Mouse (Mus musculus) liver, adult 2 months (tissue): Measurements from ENCODE around the gene Gjc1. TPM values are rescaled to one million over a fixed set of nuclear protein-coding genes. Genes with fewer than 3 reads are reported as not detected.

ENCODE experiments used
- DNase-seq: peaks from one replicate; pipeline ENCODE4 v3.0.0-alpha.2; 2011; ENCODE audit warnings: low read depth, low spot score; ENCODE audit errors: extremely low read depth
- H3K27ac ChIP-seq: fragments of 200-500 bp; replicated peaks from 2 replicates; pipeline ENCODE4 v1.5.1; 2012; ENCODE audit warnings: low read depth, mild to moderate bottlenecking, control low read depth, inconsistent platforms, low read length; ENCODE audit not compliant: insufficient read depth
- H3K27me3 ChIP-seq: fragments of 200-500 bp; 2 replicates; pipeline ENCODE4 v1.6.1; 2012; ENCODE audit warnings: mild to moderate bottlenecking, moderate library complexity, low read length, inconsistent platforms; ENCODE audit not compliant: control insufficient read depth, insufficient read depth
- H3K36me3 ChIP-seq: fragments of 200-500 bp; 2 replicates; pipeline ENCODE4 v1.6.1; 2012; ENCODE audit warnings: low read length, inconsistent platforms; ENCODE audit not compliant: control insufficient read depth, insufficient read depth
- H3K4me1 ChIP-seq: fragments of 200-500 bp; 2 replicates; pipeline ENCODE4 v1.6.1; 2011; ENCODE audit warnings: low read length; ENCODE audit not compliant: control insufficient read depth, insufficient read depth
- H3K4me3 ChIP-seq: fragments of 200-500 bp; 2 replicates; pipeline ENCODE4 v1.5.1; 2011; ENCODE audit warnings: low read depth, mild to moderate bottlenecking, control low read depth, low read length, moderate library complexity; ENCODE audit not compliant: insufficient read depth
- H3K79me2 ChIP-seq: fragments of 200-500 bp; 2 replicates; pipeline ENCODE4 v1.6.1; 2012; ENCODE audit warnings: inconsistent platforms, mild to moderate bottlenecking, low read length, moderate library complexity; ENCODE audit not compliant: control insufficient read depth, insufficient read depth
- H3K9ac ChIP-seq: fragments of 200-500 bp; 2 replicates; pipeline ENCODE4 v1.6.1; 2012; ENCODE audit warnings: low read depth, mild to moderate bottlenecking, control low read depth, inconsistent platforms, low read length
- CTCF ChIP-seq: fragments of 200-500 bp; IDR thresholded peaks from 2 replicates; pipeline ENCODE4 v1.5.1; 2011; ENCODE audit warnings: low read depth, low read length, control low read depth
- POLR2A ChIP-seq: fragments of 200-500 bp; IDR thresholded peaks from 2 replicates; pipeline ENCODE4 v1.6.1; 2011; ENCODE audit warnings: low read length, control low read depth; ENCODE audit not compliant: insufficient read depth; ENCODE audit errors: extremely low read depth
- WGBS: fragments of 180-500 bp; shearing (Covaris S2); methylation state at CpG from one replicate; pipeline ENCODE4 v1.1.7; 2018; 5-methylcytosine and 5-hydroxymethylcytosine counted together
- polyA plus RNA-seq: library from polyadenylated mRNA; depleted of rRNA; stranded (reverse); fragments of >200 nt; gene quantifications from 2 replicates; pipeline ENCODE4 v1.2.3, GENCODE M21; 2012
- total RNA-seq: library from RNA; depleted of rRNA; stranded (reverse); fragments of >200 nt; gene quantifications from 2 replicates; pipeline ENCODE4 v1.2.3, GENCODE M21; 2014

The Gjc1 gene
- total and polyA plus RNA-seq, 2 experiments = 0.26 to 0.46 TPM

GRCm38 (mm10) chr11:102773713-102774611, 45.5 kb downstream of the Gjc1 start:
- H3K79me2 ChIP-seq = no peaks in the 10 kb centered on the region
- peak; percentile 50 for DNase-seq
- no peak overlapping the region for H3K27ac ChIP-seq
- H3K27me3 ChIP-seq = no peaks in the 10 kb centered on the region
- TF ChIP-seq CTCF (peak; percentile 98), POLR2A (no peak)
- no peaks in the 10 kb centered on the region for H3K36me3 ChIP-seq
- H3K4me3 ChIP-seq = peak overlapping the region; percentile 48
- peaks cover 4% of the 10 kb centered on the region; the same call in 1 of the 2 replicates for H3K4me1 ChIP-seq
- WGBS = under 1% methylated on average over 46 of the region's 46 CpGs
- peak overlapping the region; percentile 33; the same call in 1 of the 2 replicates for H3K9ac ChIP-seq

GRCm38 (mm10) chr11:102772771-102773700, 46.5 kb downstream of the Gjc1 start:
- no peak overlapping the region for H3K27ac ChIP-seq
- H3K4me1 ChIP-seq = peaks cover 4% of the 10 kb centered on the region; the same call in 1 of the 2 replicates
- no peak overlapping the region for H3K9ac ChIP-seq
- H3K4me3 ChIP-seq = no peak overlapping the region
- no peaks in the 10 kb centered on the region for H3K36me3 ChIP-seq
- WGBS = 76% methylated on average over 18 of the region's 18 CpGs
- no peak for DNase-seq
- no peaks in the 10 kb centered on the region for H3K27me3 ChIP-seq
- no peaks in the 10 kb centered on the region for H3K79me2 ChIP-seq
- no peak for TF ChIP-seq CTCF
- no peak for TF ChIP-seq POLR2A

GRCm38 (mm10) chr11:102771916-102772714, 47.4 kb downstream of the Gjc1 start:
- no peaks in the 10 kb centered on the region for H3K36me3 ChIP-seq
- H3K27ac ChIP-seq = no peak overlapping the region
- no peak for DNase-seq
- H3K4me3 ChIP-seq = no peak overlapping the region
- H3K9ac ChIP-seq = no peak overlapping the region
- no peaks in the 10 kb centered on the region for H3K79me2 ChIP-seq
- TF ChIP-seq CTCF = no peak
- TF ChIP-seq POLR2A = no peak
- H3K4me1 ChIP-seq = peaks cover 5% of the 10 kb centered on the region; the same call in 1 of the 2 replicates
- WGBS = 49% methylated on average over 16 of the region's 16 CpGs
- H3K27me3 ChIP-seq = no peaks in the 10 kb centered on the region

GRCm38 (mm10) chr11:102770662-102771435, 48.7 kb downstream of the Gjc1 start:
- no peak overlapping the region for H3K4me3 ChIP-seq
- WGBS = 71% methylated on average over 15 of the region's 15 CpGs

More at GRCm38 (mm10) chr11:102770662-102771435, 48.7 kb downstream of the Gjc1 start:
- Histone ChIP-seq H3K27me3 (no peaks in the 10 kb centered on the region), H3K9ac (no peak overlapping the region), H3K27ac (no peak overlapping the region), H3K36me3 (no peaks in the 10 kb centered on the region), H3K79me2 (no peaks in the 10 kb centered on the region), H3K4me1 (peaks cover 7% of the 10 kb centered on the region; the same call in 1 of the 2 replicates)
- no peak for TF ChIP-seq CTCF
- TF ChIP-seq POLR2A = no peak
- DNase-seq = no peak
